Mouse (Mus musculus) MEL (cell line): ENCODE results near the gene Sowaha. TPM values are rescaled to one million over a fixed set of nuclear protein-coding genes. Genes with fewer than 3 reads are reported as not detected.

ENCODE experiments used
- DNase-seq: peaks from one replicate; pipeline ENCODE4 v3.0.0; 2011; ENCODE audit warnings: low read depth, low spot score
- H3K27ac ChIP-seq: 2 replicates; pipeline ENCODE4 v1.5.1; 2012; ENCODE audit warnings: low read depth, mild to moderate bottlenecking, control low read depth, low read length, moderate library complexity; ENCODE audit not compliant: control insufficient read depth
- H3K27me3 ChIP-seq, 2 experiments: fragments of 150-350 bp in 1 of 2; sonication (generic) in 1 of 2; 2 replicates each; pipeline ENCODE4 v1.6.1; 2012; ENCODE audit warnings: low read length in 2 of 2, mild to moderate bottlenecking in 2 of 2, improper control_type of control experiment in 1 of 2, moderate library complexity in 1 of 2; ENCODE audit not compliant: insufficient read depth in 2 of 2, control insufficient read depth in 1 of 2
- H3K36me3 ChIP-seq, 2 experiments: 2 replicates each; pipeline ENCODE4 v1.6.1; 2012 to 2014; ENCODE audit warnings: low read length in 2 of 2, improper control_type of control experiment in 1 of 2, inconsistent platforms in 1 of 2, mild to moderate bottlenecking in 1 of 2; ENCODE audit not compliant: insufficient read depth in 2 of 2, control insufficient read depth in 1 of 2
- H3K4me1 ChIP-seq, 2 experiments: fragments of 150-350 bp in 1 of 2; sonication (generic) in 1 of 2; 2 replicates each; pipeline ENCODE4 v1.6.1; 2012; ENCODE audit warnings: low read length in 2 of 2, improper control_type of control experiment in 1 of 2, mild to moderate bottlenecking in 1 of 2; ENCODE audit not compliant: insufficient read depth in 2 of 2, control insufficient read depth in 1 of 2
- H3K4me3 ChIP-seq, 2 experiments: fragments of 150-350 bp in 1 of 2; sonication (generic) in 1 of 2; 2 replicates each; pipeline ENCODE4 v1.5.1; 2012; ENCODE audit warnings: low read depth in 2 of 2, low read length in 2 of 2, mild to moderate bottlenecking in 2 of 2, moderate library complexity in 2 of 2, control low read depth in 1 of 2, improper control_type of control experiment in 1 of 2; ENCODE audit not compliant: control insufficient read depth in 1 of 2, insufficient read depth in 1 of 2
- H3K79me2 ChIP-seq: 2 replicates; pipeline ENCODE4 v1.6.1; 2012; ENCODE audit warnings: mild to moderate bottlenecking, low read length, moderate library complexity; ENCODE audit not compliant: control insufficient read depth, poor library complexity, insufficient read depth
- H3K9ac ChIP-seq: 2 replicates; pipeline ENCODE4 v1.6.1; 2012; ENCODE audit warnings: low read depth, mild to moderate bottlenecking, control low read depth, low read length, moderate library complexity; ENCODE audit not compliant: control insufficient read depth, poor library complexity, severe bottlenecking
- H3K9me3 ChIP-seq: fragments of 150-350 bp; sonication (generic); replicated peaks from 2 replicates; pipeline ENCODE4 v1.6.1; 2012; ENCODE audit warnings: mild to moderate bottlenecking, low read length, improper control_type of control experiment, moderate library complexity; ENCODE audit not compliant: insufficient read depth
- BHLHE40 ChIP-seq: IDR thresholded peaks from 2 replicates; pipeline ENCODE4 v1.6.1; 2012; ENCODE audit warnings: low read depth, mild to moderate bottlenecking, inconsistent platforms, low read length, improper control_type of control experiment, borderline replicate concordance
- CHD1 ChIP-seq: IDR thresholded peaks from 2 replicates; pipeline ENCODE4 v1.6.1; 2012; ENCODE audit warnings: low read depth, mild to moderate bottlenecking, inconsistent platforms, low read length, improper control_type of control experiment
- E2F4 ChIP-seq: IDR thresholded peaks from 2 replicates; pipeline ENCODE4 v1.6.1; 2011; ENCODE audit warnings: low read depth, low read length, improper control_type of control experiment, borderline replicate concordance
- EP300 ChIP-seq, 2 experiments: IDR thresholded peaks; 2 replicates each; pipeline ENCODE4 v1.6.1; 2011; ENCODE audit warnings: improper control_type of control experiment in 2 of 2, low read length in 2 of 2, low read depth in 1 of 2, mild to moderate bottlenecking in 1 of 2
- ETS1 ChIP-seq: IDR thresholded peaks from 2 replicates; pipeline ENCODE4 v1.6.1; 2012; ENCODE audit warnings: low read depth, mild to moderate bottlenecking, inconsistent platforms, low read length, improper control_type of control experiment, moderate library complexity
- GATA1 ChIP-seq: IDR thresholded peaks from 2 replicates; pipeline ENCODE4 v1.6.1; 2011; ENCODE audit warnings: low read depth, low read length, improper control_type of control experiment
- MAFK ChIP-seq: IDR thresholded peaks from 2 replicates; pipeline ENCODE4 v1.6.1; 2011; ENCODE audit warnings: low read depth, mild to moderate bottlenecking, low read length, improper control_type of control experiment, borderline replicate concordance
- MAX ChIP-seq: IDR thresholded peaks from 2 replicates; pipeline ENCODE4 v1.6.1; 2011; ENCODE audit warnings: low read length, improper control_type of control experiment
- MXI1 ChIP-seq: IDR thresholded peaks from 2 replicates; pipeline ENCODE4 v1.6.1; 2011; ENCODE audit warnings: mild to moderate bottlenecking, low read depth, low read length, improper control_type of control experiment
- MYB ChIP-seq: IDR thresholded peaks from 2 replicates; pipeline ENCODE4 v1.6.1; 2011; ENCODE audit warnings: mild to moderate bottlenecking, low read depth, low read length, improper control_type of control experiment
- MYC ChIP-seq: IDR thresholded peaks from 2 replicates; pipeline ENCODE4 v1.6.1; 2011; ENCODE audit warnings: low read depth, mild to moderate bottlenecking, low read length, improper control_type of control experiment, moderate library complexity
- NRF1 ChIP-seq: IDR thresholded peaks from 2 replicates; pipeline ENCODE4 v1.6.1; 2014; ENCODE audit warnings: low read depth, mild to moderate bottlenecking, inconsistent platforms, low read length, improper control_type of control experiment, moderate library complexity; ENCODE audit not compliant: poor library complexity, insufficient read depth, severe bottlenecking
- POLR2A ChIP-seq, 2 experiments: IDR thresholded peaks; 2 replicates each; pipeline ENCODE4 v1.6.1; 2011 to 2012; ENCODE audit warnings: low read length in 2 of 2, mild to moderate bottlenecking in 2 of 2, control low read depth in 1 of 2, improper control_type of control experiment in 1 of 2, low read depth in 1 of 2, moderate library complexity in 1 of 2; ENCODE audit not compliant: control insufficient read depth in 1 of 2, insufficient read depth in 1 of 2, poor library complexity in 1 of 2
- POLR2AphosphoS2 ChIP-seq: IDR thresholded peaks from 2 replicates; pipeline ENCODE4 v1.6.1; 2011; ENCODE audit warnings: low read length, improper control_type of control experiment
- RAD21 ChIP-seq: IDR thresholded peaks from 2 replicates; pipeline ENCODE4 v1.6.1; 2011; ENCODE audit warnings: mild to moderate bottlenecking, low read depth, low read length, improper control_type of control experiment
- RCOR1 ChIP-seq: IDR thresholded peaks from 2 replicates; pipeline ENCODE4 v1.6.1; 2012; ENCODE audit warnings: low read depth, mild to moderate bottlenecking, inconsistent platforms, low read length, improper control_type of control experiment
- SIN3A ChIP-seq: IDR thresholded peaks from 2 replicates; pipeline ENCODE4 v1.6.1; 2012; ENCODE audit warnings: low read length, improper control_type of control experiment, inconsistent platforms
- TAL1 ChIP-seq: IDR thresholded peaks from 2 replicates; pipeline ENCODE4 v1.6.1; 2012; ENCODE audit warnings: mild to moderate bottlenecking, inconsistent platforms, low read length, moderate library complexity, mixed read lengths
- TBP ChIP-seq: IDR thresholded peaks from 2 replicates; pipeline ENCODE4 v1.8.0; 2011; ENCODE audit warnings: low read depth, low read length, improper control_type of control experiment
- TCF12 ChIP-seq: IDR thresholded peaks from 2 replicates; pipeline ENCODE4 v1.6.1; 2014; ENCODE audit warnings: low read depth, mild to moderate bottlenecking, inconsistent platforms, low read length, improper control_type of control experiment, moderate library complexity
- UBTF ChIP-seq: IDR thresholded peaks from 2 replicates; pipeline ENCODE4 v1.6.1; 2012; ENCODE audit warnings: low read depth, mild to moderate bottlenecking, inconsistent platforms, low read length, improper control_type of control experiment, moderate library complexity, borderline replicate concordance; ENCODE audit not compliant: insufficient read depth
- ZKSCAN1 ChIP-seq: IDR thresholded peaks from 2 replicates; pipeline ENCODE4 v1.6.1; 2012; ENCODE audit warnings: low read depth, mild to moderate bottlenecking, inconsistent platforms, low read length, improper control_type of control experiment, moderate library complexity
- ZMIZ1 ChIP-seq: IDR thresholded peaks from 2 replicates; pipeline ENCODE4 v1.6.1; 2012; ENCODE audit warnings: low read depth, mild to moderate bottlenecking, inconsistent platforms, low read length, improper control_type of control experiment, moderate library complexity
- polyA plus RNA-seq, 2 experiments: library from polyadenylated mRNA; stranded (reverse) in 1 of 2; unstranded in 1 of 2; fragments of >175 nt in 1 of 2; fragments of >200 nt in 1 of 2; gene quantifications; 2 replicates each; pipeline versions ENCODE4 v1.2.1 to v1.2.4; 2012; ENCODE audit warnings: low replicate concordance in 2 of 2, low read depth in 1 of 2; ENCODE audit not compliant: insufficient read length in 2 of 2, insufficient read depth in 1 of 2, missing spikeins in 1 of 2
- total RNA-seq: library from RNA; depleted of rRNA; stranded (reverse); fragments of 300-350 nt; gene quantifications from 2 replicates; pipeline ENCODE4 v1.2.3, GENCODE M21; 2012

Gene Sowaha
- total and polyA plus RNA-seq, 3 experiments, result not detected

- TF ChIP-seq ZMIZ1 (peak; percentile 82; the same call in 1 of the 2 replicates), EP300 (IDR thresholded peaks at IDR 0.05; ENCODE audit: low read depth in 1 of 2, low read length in 2 of 2) (peak; percentile 57 to 70), TCF12 (peak; percentile 75), MYC (peak; percentile 53; the same call in 1 of the 2 replicates), ETS1 (peak; percentile 88), ZKSCAN1 (0 out of 2 replicates have a peak, but pooled peaks have one; percentile 43), RAD21 (no peak), E2F4 (no peak)
Measured at GRCm38 (mm10) chr11:53483159-53483891, 3.3 kb upstream of the Sowaha start (continued).

GRCm38 (mm10) chr11:53481088-53481730 is 1.1 kb upstream of the Sowaha start:
- Histone ChIP-seq H3K9me3 (no peaks in the 10 kb centered on the region), H3K79me2 (no peaks in the 10 kb centered on the region), H3K4me3 (no peak overlapping the region), H3K27ac (peak overlapping the region; percentile 95), H3K4me1 (peaks cover 22 to 30% of the 10 kb centered on the region in 2 experiments), H3K36me3 (peaks cover 0 to 35% of the 10 kb centered on the region in 2 experiments; a peak in 2 of 4 replicates), H3K9ac (peak overlapping the region; percentile 27; the same call in 1 of the 2 replicates), H3K27me3 (no peaks in the 10 kb centered on the region)
- peak; percentile 98 for TF ChIP-seq EP300 (IDR thresholded peaks at IDR 0.05; ENCODE audit: low read depth in 1 of 2, low read length in 2 of 2)
- no peak for TF ChIP-seq CHD1
- TF ChIP-seq SIN3A, result peak; percentile 93
- TF ChIP-seq BHLHE40, result no peak
- peak; percentile 92 for TF ChIP-seq RCOR1
- peak; percentile 90; the same call in 1 of the 2 replicates for TF ChIP-seq MXI1
- no peak for TF ChIP-seq NRF1
- TF ChIP-seq MYC, result peak; percentile 89
- 0 out of 2 replicates have a peak, but pooled peaks have one; percentile 45 for TF ChIP-seq TBP
- peak; percentile 99 for TF ChIP-seq GATA1
- TF ChIP-seq ZMIZ1, result no peak
- TF ChIP-seq ETS1, result peak; percentile 90
- no peak for TF ChIP-seq MAFK
- TF ChIP-seq UBTF, result 0 out of 2 replicates have a peak, but pooled peaks have one; percentile 30
- no peak for TF ChIP-seq MAX
- TF ChIP-seq POLR2AphosphoS2, result no peak
- TF ChIP-seq TCF12, result peak; percentile 99
- peak; percentile 96 for TF ChIP-seq TAL1
- peak; percentile 31; the same call in 1 of the 2 replicates for TF ChIP-seq MYB
- TF ChIP-seq POLR2A (IDR thresholded peaks at IDR 0.05; ENCODE audit: control insufficient read depth in 1 of 2, insufficient read depth in 1 of 2, low read depth in 1 of 2, low read length in 2 of 2, poor library complexity in 1 of 2), result no peak
- peak; percentile 93 for DNase-seq
